Comparison of ENCODE assay signal across 1 mouse cellular context in the genomic region with DNA sequence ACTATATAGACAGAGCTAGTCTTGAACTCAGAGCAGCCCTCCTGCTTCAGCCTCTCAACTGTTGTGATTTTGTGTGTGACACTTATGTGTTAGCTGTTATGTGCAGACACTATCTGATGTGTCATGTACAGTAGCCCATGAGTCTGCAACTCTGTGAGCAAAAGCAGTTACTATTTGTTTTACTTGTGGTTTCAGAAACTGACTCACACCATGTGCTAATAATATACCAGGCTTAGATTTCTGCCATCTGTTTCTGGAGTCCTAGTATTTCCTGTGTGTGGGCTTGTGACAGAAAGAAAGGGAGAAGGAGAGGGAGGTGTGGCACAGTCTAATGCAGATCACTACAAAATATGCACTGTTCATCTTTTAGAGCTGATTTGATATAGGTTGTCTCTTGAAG.
TF ChIP-seq lines count a peak whose summit lies in the region.

No protein-coding gene starts in this region.

TF ChIP-seq in MEL, 35 proteins besides CTCF, POLR2A, EP300 and RAD21 (continued from another document):
- TF ChIP-seq POLR2AphosphoS5 (IDR thresholded peaks at IDR 0.05; ENCODE audit: borderline replicate concordance, low read depth, low read length) (no peak), GABPA (IDR thresholded peaks at IDR 0.05; ENCODE audit: low read depth, low read length) (no peak), TBP (IDR thresholded peaks at IDR 0.05; ENCODE audit: low read depth, low read length) (no peak)
